Mouse (Mus musculus) layer of hippocampus, postnatal 25 days (tissue): ENCODE measurements at regions not wholly inside any gene's neighbourhood (a gene's known extent, or its start where the extent isn't known, plus 50 kb on each side); places are given as distances from the start of the nearest gene placed in this dataset.

Experiments used
- DNase-seq, 2 experiments: peaks; one replicate each; pipeline ENCODE4 v3.0.0; 2022; ENCODE audit warnings: mixed read lengths in 2 of 2, low spot score in 1 of 2; ENCODE audit errors: extremely low spot score in 1 of 2

DNA sequence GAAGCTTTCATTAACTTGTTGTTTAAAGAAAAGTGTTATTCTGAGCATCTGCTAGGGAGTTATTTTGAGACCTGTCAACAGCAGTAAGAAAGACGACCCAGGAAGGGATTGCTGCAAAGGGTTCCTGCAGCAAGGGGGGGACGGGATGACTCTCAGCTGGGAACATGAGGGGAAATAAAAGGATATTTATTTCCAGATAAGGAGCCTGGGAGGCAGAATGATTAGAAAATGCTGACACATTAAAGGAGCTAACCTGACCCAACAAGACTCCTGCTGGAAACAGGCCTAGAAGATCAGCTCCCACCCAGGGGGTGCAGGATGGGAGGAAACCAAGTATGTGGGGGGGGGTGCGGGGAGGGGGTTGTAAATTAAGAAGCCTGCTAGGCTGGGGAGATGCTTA, 240.0 kb downstream of the Cd83 start:
- DNase-seq, result no peak

DNA sequence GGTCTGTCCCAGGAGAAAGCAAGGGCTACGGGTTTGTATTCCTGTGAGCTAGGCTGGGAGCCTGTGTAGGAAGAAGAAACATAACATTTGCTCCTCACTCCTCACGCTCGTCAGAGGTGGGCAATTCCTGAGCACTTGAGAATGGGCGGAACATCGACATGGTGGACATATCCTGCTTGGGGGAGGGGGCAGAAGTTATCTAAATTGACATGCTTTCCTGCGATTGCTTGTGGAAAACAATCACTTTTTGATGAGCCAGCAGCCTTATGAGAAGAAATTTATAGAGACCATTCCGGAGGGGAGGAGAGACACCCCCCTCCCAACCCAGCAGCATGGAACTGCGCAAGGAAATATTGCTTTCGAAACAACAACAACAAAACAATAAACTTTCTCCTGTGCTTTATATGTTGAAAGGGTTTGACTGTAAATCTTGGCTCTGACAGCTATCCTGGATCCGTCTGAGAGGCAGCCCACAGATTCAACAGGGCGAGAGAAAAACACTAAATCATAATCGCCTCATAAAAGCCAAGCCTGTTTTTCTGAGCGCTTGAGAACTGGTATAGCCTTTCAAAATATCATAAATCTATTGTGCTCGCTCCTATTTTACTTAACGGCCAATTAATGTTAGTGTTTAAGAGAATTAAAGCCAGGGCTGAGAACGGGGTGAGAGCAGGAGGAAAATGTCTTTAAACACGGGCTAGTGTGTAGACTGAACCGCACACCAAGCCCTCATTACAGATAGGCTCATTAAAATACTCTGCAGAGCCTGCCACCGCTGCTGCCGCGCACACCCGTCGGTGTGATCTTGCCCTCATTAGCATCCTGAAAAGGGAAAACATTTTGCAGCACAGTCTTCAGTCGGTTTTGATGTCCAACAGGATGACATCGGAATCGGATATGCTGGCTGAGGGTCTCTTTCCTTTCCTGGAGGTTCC, 242.0 kb downstream of the Cd83 start:
- DNase-seq, result no peak

DNA sequence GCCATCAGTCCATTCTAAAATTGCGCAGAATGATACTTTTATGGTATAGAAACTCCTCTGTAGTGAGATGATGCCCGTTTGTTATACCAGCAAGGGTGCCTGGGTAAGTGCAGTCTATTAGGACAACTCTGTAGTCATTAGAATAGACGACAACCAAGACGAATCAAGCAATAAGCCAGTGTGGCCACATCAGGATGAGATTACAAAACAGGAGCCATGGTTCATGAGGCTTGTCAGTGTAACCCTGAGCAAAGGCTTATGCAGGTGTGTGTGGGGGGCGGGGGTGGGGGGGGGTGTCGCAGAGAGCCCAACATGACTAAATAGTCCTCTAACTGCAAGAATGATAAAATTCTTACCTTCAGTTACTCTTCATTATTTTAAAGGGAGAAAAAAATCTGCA, 243.5 kb downstream of the Cd83 start:
- no peak for DNase-seq

- DNase-seq, result no peak
These were observed 246.0 kb downstream of the Cd83 start for GRCm38 (mm10) chr13:44030590-44030989.

GRCm38 (mm10) chr13:44037774-44038294, 253.3 kb downstream of the Cd83 start:
- no peak for DNase-seq

DNA sequence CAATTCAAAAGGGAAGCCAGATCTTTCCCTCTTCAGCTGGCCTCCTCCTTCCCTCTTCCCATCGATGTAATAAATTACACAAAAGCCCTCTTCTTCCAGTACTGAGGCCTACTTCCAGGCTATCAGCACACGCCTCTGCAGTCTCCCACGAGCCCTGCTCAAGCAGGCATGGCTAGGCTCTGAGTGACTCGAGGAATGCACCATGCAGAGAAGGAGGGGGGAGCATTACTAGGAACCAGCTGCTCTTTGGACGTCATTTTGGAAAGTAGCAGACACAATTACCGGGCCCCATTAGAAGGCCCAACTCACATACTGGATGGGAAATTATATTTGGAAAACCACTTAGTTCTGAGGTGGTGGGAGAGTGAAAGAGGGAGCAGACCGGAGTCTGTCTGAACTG, 253.7 kb downstream of the Cd83 start:
- no peak for DNase-seq

DNA sequence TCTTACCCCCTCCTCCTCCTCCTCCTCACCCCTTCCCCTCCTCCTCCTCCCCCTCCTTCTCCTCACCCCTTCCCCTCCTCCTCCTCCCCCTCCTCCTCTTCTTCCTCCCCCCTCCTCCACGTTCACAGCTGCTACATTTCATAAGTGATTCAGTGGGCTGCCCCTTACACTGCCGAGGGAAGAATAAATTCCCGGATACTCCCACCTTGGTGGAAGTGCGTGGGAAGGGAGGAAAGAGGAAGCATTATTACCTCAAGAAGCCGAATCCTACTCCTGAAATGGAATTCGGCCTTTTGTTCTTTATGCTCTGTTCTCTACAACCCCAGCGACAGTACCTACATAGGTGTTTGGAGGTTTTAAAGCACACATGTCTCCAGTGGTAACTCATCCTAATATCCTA, 256.1 kb downstream of the Cd83 start:
- no peak for DNase-seq

DNA sequence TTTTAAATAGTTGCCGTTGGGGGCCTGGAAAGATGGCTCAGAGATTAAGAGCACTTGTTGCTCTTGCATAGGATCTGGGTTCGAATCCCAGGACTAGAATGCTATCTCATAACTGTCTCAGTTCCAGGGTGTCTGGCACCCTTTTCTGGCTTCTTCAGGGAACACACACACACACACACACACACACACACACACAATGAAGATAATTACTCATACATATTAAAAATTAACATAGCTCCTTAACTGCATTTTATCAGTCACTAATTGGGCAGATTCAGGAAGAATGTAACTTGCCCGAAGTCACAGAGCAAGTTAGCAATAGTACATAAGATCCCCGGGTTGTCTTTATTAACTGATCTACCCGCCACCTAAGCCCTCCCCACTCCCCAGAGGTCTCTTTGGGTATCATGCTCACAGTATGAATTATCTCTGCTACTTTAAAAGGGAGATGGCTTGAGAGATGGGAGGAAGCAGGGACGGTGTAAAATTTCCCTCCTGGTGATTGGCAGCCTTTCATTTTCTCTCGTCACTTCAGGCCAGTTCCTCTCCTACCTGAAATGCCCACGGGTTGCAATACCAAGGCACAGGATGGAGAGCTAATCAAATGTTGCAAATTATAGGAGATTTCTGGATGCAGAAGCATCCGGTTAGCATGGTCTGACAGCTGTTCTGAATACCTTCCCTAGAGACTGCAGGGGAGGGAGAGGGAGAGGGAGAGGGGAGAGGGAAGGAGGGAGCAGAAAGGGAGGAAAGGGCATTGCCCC, 258.3 kb downstream of the Cd83 start:
- DNase-seq, result no peak

DNA sequence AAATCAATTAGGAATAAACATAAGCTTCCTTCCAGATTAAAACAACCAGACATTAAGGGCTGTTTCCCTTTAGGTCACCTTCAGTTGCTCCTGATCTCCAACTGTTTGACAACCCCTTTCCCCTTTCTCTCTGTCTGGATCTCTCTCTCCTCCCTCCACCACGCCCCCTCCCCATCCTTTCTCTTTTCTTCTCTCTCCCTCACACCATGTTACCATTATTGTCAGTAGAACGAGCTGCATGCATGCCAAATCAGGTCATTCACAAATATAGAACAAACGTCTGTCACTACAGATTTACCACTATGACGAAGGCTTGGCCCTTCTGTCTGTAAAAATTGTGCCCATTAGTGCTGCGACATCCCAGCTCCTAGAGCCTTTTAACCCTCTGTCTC, 258.9 kb downstream of the Cd83 start:
- DNase-seq, result no peak

- no peak for DNase-seq
These were observed 260.1 kb downstream of the Cd83 start for GRCm38 (mm10) chr13:44044546-44045216.

DNA sequence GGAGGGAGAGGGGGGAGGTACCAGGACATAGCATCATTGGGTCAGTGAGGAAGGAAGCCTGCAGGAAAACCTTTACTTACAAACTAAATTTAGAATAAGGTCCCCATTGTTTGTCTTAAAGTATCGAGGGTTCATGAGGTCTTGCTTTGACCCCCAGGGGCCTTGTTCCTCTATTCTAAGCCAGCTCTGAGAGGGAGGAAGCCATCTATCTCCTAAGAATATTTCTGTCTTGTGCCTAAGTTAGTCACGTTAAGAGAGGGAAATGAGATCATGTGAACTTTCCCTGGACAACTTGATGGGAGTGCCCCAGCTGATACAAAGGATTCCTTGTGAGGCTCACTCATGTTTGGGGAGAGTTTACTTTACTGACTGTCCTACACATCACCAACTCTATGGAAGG, 261.9 kb downstream of the Cd83 start:
- no peak for DNase-seq

- DNase-seq, result no peak
These were observed 269.6 kb downstream of the Cd83 start for GRCm38 (mm10) chr13:44054157-44054556.

- no peak for DNase-seq
These were observed 271.3 kb downstream of the Cd83 start for GRCm38 (mm10) chr13:44055573-44056491.

DNA sequence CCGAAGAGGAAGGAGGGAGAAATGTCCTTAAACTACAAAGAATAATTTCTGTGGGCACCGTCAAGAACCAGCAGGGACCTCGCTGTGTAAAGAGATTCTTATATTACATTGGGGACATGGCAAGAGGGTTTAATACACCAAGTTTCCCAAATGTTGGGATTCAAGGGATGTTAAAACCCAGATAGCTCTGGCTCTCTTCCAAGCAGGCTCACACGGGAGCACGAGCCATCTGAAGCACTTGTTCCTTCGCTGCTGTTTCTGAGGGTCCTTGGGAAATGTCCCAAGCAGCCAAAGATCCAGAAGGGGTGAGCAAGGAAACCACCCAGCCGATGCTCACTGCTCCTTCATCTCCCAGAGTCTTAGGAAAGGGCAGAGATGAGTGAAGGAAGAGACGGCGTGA, 272.1 kb downstream of the Cd83 start:
- no peak for DNase-seq

GRCm38 (mm10) chr13:44057542-44057941, 273.0 kb downstream of the Cd83 start:
- DNase-seq, result no peak

- DNase-seq, result no peak
These were observed 273.7 kb downstream of the Cd83 start for GRCm38 (mm10) chr13:44058277-44058676.

GRCm38 (mm10) chr13:44059436-44059835, 274.9 kb downstream of the Cd83 start:
- no peak for DNase-seq

DNA sequence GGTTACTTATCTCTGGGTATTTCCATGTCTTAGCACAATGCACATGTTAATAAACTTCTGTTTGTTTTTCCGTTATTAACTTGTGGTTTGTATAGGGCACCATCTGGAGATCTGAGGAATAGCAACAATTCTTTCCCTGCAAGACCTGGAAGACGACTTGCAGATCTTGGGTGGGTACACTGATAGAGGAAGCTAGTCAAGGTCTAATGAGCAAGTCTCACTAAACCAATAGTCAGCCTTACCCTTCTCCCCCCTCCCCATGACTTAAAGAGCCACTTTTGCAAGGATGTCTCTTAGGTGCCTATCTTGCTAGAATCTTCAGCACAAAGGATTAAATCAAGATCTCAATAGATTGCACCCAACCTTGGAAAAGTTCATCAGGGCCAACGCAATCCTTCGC, 276.7 kb downstream of the Cd83 start:
- DNase-seq, result no peak

DNA sequence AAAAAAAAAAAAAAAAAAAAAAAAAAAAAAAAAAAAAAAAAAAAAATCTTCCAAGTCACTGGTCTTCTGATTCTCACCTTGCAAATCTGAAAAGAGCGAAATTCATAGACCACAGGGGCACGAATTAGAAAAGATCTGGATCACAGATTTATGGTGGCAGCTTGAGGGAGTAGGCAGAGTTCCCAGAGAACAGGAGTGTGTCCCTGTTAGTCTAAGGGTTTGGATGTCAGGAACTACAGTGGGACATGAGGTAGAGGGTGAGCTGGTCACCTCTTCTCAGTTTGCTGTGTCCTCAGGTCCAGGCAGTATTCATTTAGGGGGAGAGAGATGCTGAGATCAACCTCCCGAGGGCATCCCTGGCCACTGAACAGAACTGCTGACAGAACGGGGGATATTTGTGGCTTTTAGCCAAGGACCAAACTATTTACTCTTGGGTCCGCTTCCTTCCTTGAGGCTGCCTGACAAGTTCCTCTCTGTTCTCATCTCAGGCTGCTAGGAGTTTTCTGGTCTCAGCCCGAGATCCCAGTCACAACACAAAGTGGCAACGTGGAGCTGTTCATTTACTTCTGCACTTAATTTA, 277.2 kb downstream of the Cd83 start:
- DNase-seq, result no peak

DNA sequence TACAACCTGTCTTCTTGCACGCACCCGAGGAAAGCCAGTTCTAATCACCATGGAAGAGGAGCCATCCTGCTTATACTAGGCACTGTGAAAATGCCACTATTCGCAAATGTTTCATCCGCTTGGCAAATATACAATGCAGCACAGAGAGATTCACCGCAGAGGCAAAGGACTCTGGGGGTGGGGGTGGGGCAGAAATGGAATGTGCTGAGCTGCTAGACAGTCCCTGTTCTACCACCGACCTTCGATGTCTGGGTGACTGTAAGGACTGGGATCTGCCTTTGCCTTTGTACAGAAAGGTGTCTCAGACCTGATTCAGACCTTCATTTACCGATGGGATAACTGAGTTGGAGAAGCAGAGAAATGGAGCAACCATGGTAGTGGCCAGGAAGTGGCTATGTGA, 278.7 kb downstream of the Cd83 start:
- DNase-seq, result no peak
